Mouse (Mus musculus) lung, postnatal 0 days (tissue): ENCODE data around the gene Sncb. TPM values are rescaled to one million over a fixed set of nuclear protein-coding genes. Genes with fewer than 3 reads are reported as not detected.

ENCODE experiments used
- ATAC-seq: fragments of 200-750 bp; cut with Nextera tagmentation; 2 replicates; pipeline ENCODE4 v1.8.0; 2017; ENCODE audit warnings: moderate library complexity
- DNase-seq: peaks from one replicate; pipeline ENCODE4 v3.0.0-alpha.2; 2016; ENCODE audit warnings: low spot score
- H3K27ac ChIP-seq: fragments of 300-500 bp; sonication (generic); 2 replicates; pipeline ENCODE4 v1.5.1; 2014; ENCODE audit warnings: antibody characterized with exemption, mild to moderate bottlenecking, low read length, mixed read lengths
- H3K27me3 ChIP-seq: fragments of 300-500 bp; sonication (generic); replicated peaks from 2 replicates; pipeline ENCODE4 v1.6.1; 2014; ENCODE audit warnings: low read length, mixed read lengths; ENCODE audit not compliant: insufficient read depth
- H3K36me3 ChIP-seq: fragments of 300-500 bp; sonication (generic); 2 replicates; pipeline ENCODE4 v1.6.1; 2014; ENCODE audit warnings: low read length, mixed read lengths; ENCODE audit not compliant: insufficient read depth
- H3K4me1 ChIP-seq: fragments of 300-500 bp; sonication (generic); 2 replicates; pipeline ENCODE4 v1.6.1; 2014; ENCODE audit warnings: antibody characterized with exemption, low read depth, low read length, mixed read lengths; ENCODE audit not compliant: insufficient read depth
- H3K4me2 ChIP-seq: fragments of 300-500 bp; sonication (generic); replicated peaks from 2 replicates; pipeline ENCODE4 v1.6.1; 2014; ENCODE audit warnings: low read depth, mild to moderate bottlenecking, low read length, moderate library complexity, mixed read lengths
- H3K4me3 ChIP-seq: fragments of 300-500 bp; sonication (generic); 2 replicates; pipeline ENCODE4 v1.5.1; 2014; ENCODE audit warnings: low read depth, low read length
- H3K9ac ChIP-seq: fragments of 300-500 bp; sonication (generic); replicated peaks from 2 replicates; pipeline ENCODE4 v1.6.1; 2014; ENCODE audit warnings: low read depth, mild to moderate bottlenecking
- H3K9me3 ChIP-seq: fragments of 300-500 bp; sonication (generic); 2 replicates; pipeline ENCODE4 v1.6.1; 2016; ENCODE audit warnings: low read length, mixed read lengths
- CTCF ChIP-seq: IDR thresholded peaks from 2 replicates; pipeline ENCODE4 v1.5.1; 2016; ENCODE audit warnings: antibody characterized with exemption, mild to moderate bottlenecking
- EP300 ChIP-seq: IDR thresholded peaks from 2 replicates; pipeline ENCODE4 v1.6.1; 2016; ENCODE audit warnings: antibody characterized with exemption, mild to moderate bottlenecking, control low read depth
- WGBS: fragments of 180-500 bp; shearing (Covaris S2); extraction: QIAGEN DNeasy Blood & Tissue Kit; methylation state at CpG from one replicate; pipeline ENCODE4 v1.1.7; 2014; 5-methylcytosine and 5-hydroxymethylcytosine counted together
- polyA plus RNA-seq: library from polyadenylated mRNA; unstranded; fragments of >200 nt; fragmentation: Nextera tagmentation; extraction: Ambion mirVana; gene quantifications from 2 replicates; pipeline ENCODE4 v1.2.1, GENCODE M21; 2015

The Sncb gene
- polyA plus RNA-seq, 1 experiment from 2014 or later, result not detected

- ATAC-seq, result 0 out of 2 replicates have a peak, but pooled peaks have one; percentile 14
- H3K4me3 ChIP-seq, result peak within 1 kb of the TSS; percentile 45
Measured at GRCm38 (mm10) chr13:54749864-54750411, 16.5 kb downstream of the Sncb start, which contains the start of gene Gprin1. Gene Gprin1 (minus strand): TSS chr13:54749874.

GRCm38 (mm10) chr13:54749061-54749863 is 17.1 kb downstream of the Sncb start:
- H3K4me1 ChIP-seq, result peaks cover 5% of the 10 kb centered on the region; the same call in 1 of the 2 replicates
- peak; percentile 32 for DNase-seq
- H3K9ac ChIP-seq, result no peak overlapping the region
- no peaks in the 10 kb centered on the region for H3K36me3 ChIP-seq
- no peaks in the 10 kb centered on the region for H3K9me3 ChIP-seq
- 6% methylated on average over 14 of the region's 100 CpGs for WGBS
- no peak overlapping the region for H3K27ac ChIP-seq
- H3K4me2 ChIP-seq, result peak overlapping the region; percentile 75
- H3K4me3 ChIP-seq, result peak overlapping the region; percentile 45
- peak; percentile 82 for ATAC-seq
- H3K27me3 ChIP-seq, result peaks cover 12% of the 10 kb centered on the region
- no peak for TF ChIP-seq EP300
- TF ChIP-seq CTCF, result no peak

More at GRCm38 (mm10) chr13:54749864-54750411, 16.5 kb downstream of the Sncb start, which contains the start of gene Gprin1:
- Histone ChIP-seq H3K27me3 (peaks cover 12% of the 10 kb centered on the region), H3K9ac (no peak within 1 kb of the TSS), H3K9me3 (no peaks in the 10 kb centered on the region), H3K4me1 (peaks cover 5% of the 10 kb centered on the region; the same call in 1 of the 2 replicates), H3K27ac (no peak within 1 kb of the TSS), H3K36me3 (no peaks in the 10 kb centered on the region), H3K4me2 (peak within 1 kb of the TSS; percentile 75)
- no peak for DNase-seq
- WGBS, result 3% methylated on average over 27 of the region's 29 CpGs
- no peak for TF ChIP-seq EP300
- TF ChIP-seq CTCF, result no peak

- no peak overlapping the region for H3K4me3 ChIP-seq
- H3K9ac ChIP-seq, result no peak overlapping the region
- TF ChIP-seq CTCF, result no peak
- TF ChIP-seq EP300, result no peak
- peaks cover 12% of the 10 kb centered on the region for H3K27me3 ChIP-seq
- H3K9me3 ChIP-seq, result no peaks in the 10 kb centered on the region
- H3K36me3 ChIP-seq, result no peaks in the 10 kb centered on the region
- DNase-seq (no peak), ATAC-seq (no peak)
- peaks cover 5% of the 10 kb centered on the region; the same call in 1 of the 2 replicates for H3K4me1 ChIP-seq
- H3K27ac ChIP-seq, result no peak overlapping the region
- H3K4me2 ChIP-seq, result no peak overlapping the region
- 41% methylated on average over 10 of the region's 10 CpGs for WGBS
Measured at GRCm38 (mm10) chr13:54748721-54749060, 17.7 kb downstream of the Sncb start.

DNA sequence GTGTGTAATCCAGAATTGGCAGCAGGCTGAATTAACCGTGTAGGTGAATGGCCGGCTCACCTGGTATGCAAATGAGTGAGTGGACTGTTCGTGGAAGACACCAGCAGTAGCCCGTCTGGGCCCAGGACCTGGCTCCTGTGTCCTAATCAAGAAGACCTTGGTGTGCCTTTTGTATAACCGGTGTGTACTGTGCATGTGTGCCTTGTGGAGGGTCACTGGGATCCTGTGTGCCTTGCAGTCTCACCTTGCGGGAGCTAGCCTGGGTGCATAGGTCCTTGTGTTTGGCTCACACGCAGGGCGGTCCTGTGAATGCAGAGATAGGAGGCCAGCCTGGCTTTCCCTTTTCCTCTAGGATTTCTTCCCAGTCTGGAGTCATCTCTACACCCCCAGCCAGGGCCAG is 18.2 kb downstream of the Sncb start:
- ATAC-seq (no peak), DNase-seq (no peak)
- no peaks in the 10 kb centered on the region for H3K9me3 ChIP-seq
- no peak overlapping the region for H3K27ac ChIP-seq
- peaks cover 5% of the 10 kb centered on the region; the same call in 1 of the 2 replicates for H3K4me1 ChIP-seq
- no peak overlapping the region for H3K4me2 ChIP-seq
- peaks cover 12% of the 10 kb centered on the region for H3K27me3 ChIP-seq
- WGBS, result 81% methylated on average over 8 of the region's 8 CpGs
- no peak overlapping the region for H3K4me3 ChIP-seq
- no peak overlapping the region for H3K9ac ChIP-seq
- TF ChIP-seq EP300 (no peak), CTCF (no peak)
- H3K36me3 ChIP-seq, result no peaks in the 10 kb centered on the region

DNA sequence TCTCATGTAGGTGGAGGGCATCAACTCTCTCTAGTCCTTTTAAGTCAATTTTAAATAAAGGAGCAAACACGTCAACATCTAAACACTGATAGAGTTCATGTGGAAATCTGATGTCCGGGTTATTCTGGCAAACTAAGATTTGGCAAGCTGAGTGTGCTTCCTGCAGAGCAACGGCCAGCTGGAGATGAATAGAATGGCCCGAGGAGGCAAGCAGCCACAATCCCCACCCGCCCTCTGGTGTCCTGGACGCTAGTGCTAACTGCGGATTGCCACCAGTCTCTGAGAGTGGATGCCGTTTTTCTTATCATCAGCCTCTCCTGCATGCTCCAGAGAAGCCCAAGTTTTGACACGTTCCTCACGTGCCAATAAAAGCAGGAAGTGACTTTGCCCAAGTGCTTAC is 19.5 kb downstream of the Sncb start:
- no peak overlapping the region for H3K4me2 ChIP-seq
- peaks cover 12% of the 10 kb centered on the region for H3K27me3 ChIP-seq
- ATAC-seq, result no peak
- no peak for TF ChIP-seq CTCF
- no peak for TF ChIP-seq EP300
- H3K9me3 ChIP-seq, result no peaks in the 10 kb centered on the region
- H3K9ac ChIP-seq, result no peak overlapping the region
- DNase-seq, result no peak
- no peaks in the 10 kb centered on the region for H3K36me3 ChIP-seq
- H3K4me3 ChIP-seq, result no peak overlapping the region
- WGBS, result 36% methylated on average over 10 of the region's 10 CpGs
- H3K27ac ChIP-seq, result no peak overlapping the region
- peaks cover 5% of the 10 kb centered on the region; the same call in 1 of the 2 replicates for H3K4me1 ChIP-seq

DNA sequence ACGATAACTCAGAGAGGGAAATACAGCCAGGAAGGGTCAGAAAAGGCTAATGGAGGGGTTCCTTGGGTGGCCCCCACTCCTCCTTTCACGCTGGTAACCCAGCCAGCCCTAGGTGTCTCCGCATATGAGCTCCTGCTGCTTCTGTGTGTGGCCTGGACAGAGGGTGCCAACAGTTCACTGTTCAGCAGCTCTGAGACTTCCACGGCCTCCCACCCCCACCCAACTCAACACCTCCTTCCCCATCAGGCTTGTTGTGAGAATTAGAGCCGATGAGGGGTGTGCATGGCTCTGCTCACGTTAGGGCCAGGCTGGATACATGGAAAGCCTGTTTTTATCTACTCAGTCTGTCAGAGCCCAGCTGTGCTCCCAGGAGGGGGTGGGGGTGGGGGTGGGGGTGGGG is 20.3 kb downstream of the Sncb start:
- no peak for TF ChIP-seq EP300
- TF ChIP-seq CTCF, result no peak
- Histone ChIP-seq H3K27ac (no peak overlapping the region), H3K4me3 (no peak overlapping the region), H3K36me3 (no peaks in the 10 kb centered on the region), H3K4me2 (no peak overlapping the region), H3K9ac (no peak overlapping the region), H3K27me3 (peaks cover 12% of the 10 kb centered on the region), H3K4me1 (peaks cover 5% of the 10 kb centered on the region; the same call in 1 of the 2 replicates), H3K9me3 (no peaks in the 10 kb centered on the region)
- WGBS, result 31% methylated on average over 6 of the region's 6 CpGs
- ATAC-seq (no peak), DNase-seq (no peak)
